Mouse (Mus musculus): ENCODE results near the gene Lmbr1.

GRCm38 (mm10) chr5:29382776-29383175, 4.6 kb upstream of the Lmbr1 start:
- TF ChIP-seq CTCF (IDR thresholded peaks at IDR 0.05; ENCODE audit: borderline replicate concordance, extremely low read depth, insufficient read depth, insufficient read length): no peak
- no peak for TF ChIP-seq POLR2A (IDR thresholded peaks at IDR 0.05; ENCODE audit: borderline replicate concordance, extremely low read depth, insufficient read depth, insufficient read length, poor library complexity, severe bottlenecking)

Data from brain, embryonic 14.5 days (tissue).